Mouse (Mus musculus): ENCODE results near the gene Lama5. TPM values are rescaled to one million over a fixed set of nuclear protein-coding genes. Genes with fewer than 3 reads are reported as not detected.
A peak's percentile ranks its signal among the peaks of the same experiment; 100 is the strongest.

Gene Lama5
- polyA plus RNA-seq, 1 experiment from 2014 or later = 2.6 TPM

DNA sequence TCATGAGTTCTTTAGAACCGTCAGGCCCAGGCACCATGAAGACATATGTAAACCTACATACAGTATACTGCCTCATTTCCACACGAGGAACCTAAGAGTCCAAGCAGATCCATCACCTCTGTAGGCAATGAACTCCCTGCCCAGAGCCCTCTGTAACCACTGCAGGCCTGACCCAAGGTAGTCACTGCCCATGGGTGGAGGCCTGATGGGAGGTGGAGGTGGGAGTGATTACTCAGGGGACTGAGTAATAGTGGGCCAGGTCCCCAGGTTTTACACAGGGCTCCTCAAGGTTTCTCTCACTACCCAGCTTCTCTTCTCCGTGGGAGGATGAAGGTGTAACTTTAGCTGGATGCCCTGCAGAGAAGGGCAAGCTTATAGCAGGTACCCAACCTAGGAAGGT lies 3.5 kb upstream of the Lama5 start:
- H3K9me3 ChIP-seq (replicated peaks; ENCODE audit: control insufficient read depth, low read length, poor library complexity, severe bottlenecking) = no peaks in the 10 kb centered on the region
- no peak overlapping the region for H3K9ac ChIP-seq (ENCODE audit: low read depth, low read length)
- no peak overlapping the region for H3K4me3 ChIP-seq (ENCODE audit: low read depth, low read length)
- no peaks in the 10 kb centered on the region for H3K36me3 ChIP-seq (ENCODE audit: control insufficient read depth, insufficient read depth, low read length)
- no peak overlapping the region for H3K27ac ChIP-seq (ENCODE audit: low read length)
- H3K4me2 ChIP-seq (ENCODE audit: low read length) = no peak overlapping the region
- ATAC-seq = no peak
- peaks cover 27% of the 10 kb centered on the region for H3K27me3 ChIP-seq (ENCODE audit: control insufficient read depth, insufficient read depth, low read depth, low read length)
- WGBS = 75% methylated on average over 3 of the region's 3 CpGs
- H3K4me1 ChIP-seq (ENCODE audit: control insufficient read depth, insufficient read depth, low read length) = peaks cover 18% of the 10 kb centered on the region

DNA sequence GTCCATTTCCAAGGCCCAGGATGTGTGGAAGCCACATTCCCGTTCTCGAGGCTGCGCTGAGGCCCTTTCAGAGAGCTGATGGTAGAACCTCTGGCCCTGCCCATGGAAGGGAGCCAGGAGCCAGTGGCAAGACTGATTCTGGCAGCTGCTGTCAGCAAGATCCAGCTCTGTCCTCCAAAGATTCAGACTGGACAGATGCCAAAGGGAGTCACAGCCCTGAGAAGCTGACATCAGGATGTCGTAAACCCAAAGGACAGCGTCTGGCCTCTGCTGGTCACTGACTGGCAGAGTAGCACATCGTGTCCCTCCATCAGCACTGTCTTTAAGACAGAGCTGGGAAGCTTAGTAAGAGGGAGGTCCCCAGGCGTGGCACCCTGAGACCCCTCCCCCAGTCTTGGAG lies 2.9 kb upstream of the Lama5 start:
- no peak overlapping the region for H3K4me3 ChIP-seq (ENCODE audit: low read depth, low read length)
- H3K9me3 ChIP-seq (replicated peaks; ENCODE audit: control insufficient read depth, low read length, poor library complexity, severe bottlenecking) = no peaks in the 10 kb centered on the region
- no peak overlapping the region for H3K4me2 ChIP-seq (ENCODE audit: low read length)
- no peak for ATAC-seq
- 79% methylated on average over 7 of the region's 7 CpGs for WGBS
- H3K9ac ChIP-seq (ENCODE audit: low read depth, low read length) = no peak overlapping the region
- H3K36me3 ChIP-seq (ENCODE audit: control insufficient read depth, insufficient read depth, low read length) = no peaks in the 10 kb centered on the region
- no peak overlapping the region for H3K27ac ChIP-seq (ENCODE audit: low read length)
- H3K27me3 ChIP-seq (ENCODE audit: control insufficient read depth, insufficient read depth, low read depth, low read length) = peaks cover 27% of the 10 kb centered on the region
- H3K4me1 ChIP-seq (ENCODE audit: control insufficient read depth, insufficient read depth, low read length) = peaks cover 18% of the 10 kb centered on the region

DNA sequence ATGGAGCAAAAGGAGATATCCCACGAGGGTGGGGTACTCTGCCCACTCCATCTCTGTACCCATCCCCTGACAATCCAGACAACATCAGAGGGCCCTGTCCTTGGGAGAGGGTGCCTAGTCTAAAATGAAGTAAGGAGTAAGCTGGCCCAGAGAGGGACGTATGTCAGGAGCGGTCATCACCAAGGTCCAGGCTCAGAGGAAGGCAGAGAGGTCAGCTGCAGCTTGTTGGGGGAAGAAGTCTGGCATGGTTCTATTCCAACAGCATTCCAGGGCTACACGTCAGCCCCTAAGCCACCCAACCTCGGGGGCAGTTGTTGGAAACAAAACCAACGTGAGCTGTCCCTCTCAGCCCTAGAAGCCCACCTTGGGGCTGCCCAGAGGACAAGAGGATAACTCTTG lies 2.4 kb upstream of the Lama5 start:
- Histone ChIP-seq H3K9ac (ENCODE audit: low read depth, low read length) (no peak overlapping the region), H3K4me2 (ENCODE audit: low read length) (no peak overlapping the region), H3K9me3 (replicated peaks; ENCODE audit: control insufficient read depth, low read length, poor library complexity, severe bottlenecking) (no peaks in the 10 kb centered on the region), H3K4me1 (ENCODE audit: control insufficient read depth, insufficient read depth, low read length) (peaks cover 18% of the 10 kb centered on the region), H3K27ac (ENCODE audit: low read length) (no peak overlapping the region), H3K36me3 (ENCODE audit: control insufficient read depth, insufficient read depth, low read length) (no peaks in the 10 kb centered on the region), H3K4me3 (ENCODE audit: low read depth, low read length) (no peak overlapping the region), H3K27me3 (ENCODE audit: control insufficient read depth, insufficient read depth, low read depth, low read length) (peaks cover 27% of the 10 kb centered on the region)
- 52% methylated on average over 6 of the region's 6 CpGs for WGBS
- 0 out of 2 replicates have a peak, but pooled peaks have one; percentile 12 for ATAC-seq

DNA sequence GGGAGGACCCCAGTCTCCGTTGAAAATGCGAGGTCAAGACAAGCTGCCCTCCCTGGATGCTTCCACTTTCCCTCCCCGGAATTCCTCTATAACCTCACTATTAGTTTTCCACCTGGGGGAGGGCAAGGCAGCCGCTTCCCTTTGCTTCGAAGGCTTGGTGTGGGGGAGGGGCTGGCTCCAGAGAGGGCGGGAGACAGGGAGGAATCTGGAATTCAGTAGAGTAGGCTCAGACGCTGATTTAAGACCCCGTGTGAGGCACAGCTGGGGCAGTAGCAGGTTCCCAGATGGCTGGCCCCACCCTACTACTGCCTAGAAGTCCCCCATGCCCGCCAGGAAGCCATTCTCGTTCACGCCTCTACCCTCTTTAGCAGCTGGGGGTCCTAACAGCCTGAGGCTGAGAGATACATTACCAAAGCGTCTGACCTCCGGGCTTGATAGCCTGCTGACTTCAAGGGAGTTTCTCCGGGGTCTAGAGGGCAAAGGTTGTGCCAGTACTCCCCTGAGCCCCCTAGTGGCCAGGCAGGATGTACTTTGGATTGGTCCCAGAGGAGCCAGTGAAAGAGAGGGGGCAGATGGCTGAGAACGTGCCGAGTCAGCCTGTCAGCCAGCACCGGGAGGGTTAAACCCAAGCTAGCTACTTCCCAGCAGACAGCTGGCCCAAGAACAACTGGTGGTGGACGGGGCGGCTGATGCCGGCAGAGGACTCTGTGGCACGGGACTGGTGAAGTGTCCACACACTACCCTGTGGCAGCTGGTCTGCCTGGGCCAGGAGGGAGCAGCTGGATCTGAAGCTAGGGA lies 1.8 kb upstream of the Lama5 start:
- 0 out of 2 replicates have a peak, but pooled peaks have one; percentile 7 for ATAC-seq
- H3K27ac ChIP-seq (ENCODE audit: low read length) = no peak overlapping the region
- WGBS = under 1% methylated on average over 21 of the region's 21 CpGs
- peaks cover 31% of the 10 kb centered on the region for H3K27me3 ChIP-seq (ENCODE audit: control insufficient read depth, insufficient read depth, low read depth, low read length)
- H3K4me1 ChIP-seq (ENCODE audit: control insufficient read depth, insufficient read depth, low read length) = peaks cover 18% of the 10 kb centered on the region
- H3K4me3 ChIP-seq (ENCODE audit: low read depth, low read length) = 0 out of 2 replicates have a peak overlapping the region, but pooled peaks have one; percentile 1
- H3K36me3 ChIP-seq (ENCODE audit: control insufficient read depth, insufficient read depth, low read length) = no peaks in the 10 kb centered on the region
- 0 out of 2 replicates have a peak overlapping the region, but pooled peaks have one; percentile 27 for H3K9ac ChIP-seq (ENCODE audit: low read depth, low read length)
- H3K9me3 ChIP-seq (replicated peaks; ENCODE audit: control insufficient read depth, low read length, poor library complexity, severe bottlenecking) = no peaks in the 10 kb centered on the region
- peak overlapping the region; percentile 7; the same call in 1 of the 2 replicates for H3K4me2 ChIP-seq (ENCODE audit: low read length)

DNA sequence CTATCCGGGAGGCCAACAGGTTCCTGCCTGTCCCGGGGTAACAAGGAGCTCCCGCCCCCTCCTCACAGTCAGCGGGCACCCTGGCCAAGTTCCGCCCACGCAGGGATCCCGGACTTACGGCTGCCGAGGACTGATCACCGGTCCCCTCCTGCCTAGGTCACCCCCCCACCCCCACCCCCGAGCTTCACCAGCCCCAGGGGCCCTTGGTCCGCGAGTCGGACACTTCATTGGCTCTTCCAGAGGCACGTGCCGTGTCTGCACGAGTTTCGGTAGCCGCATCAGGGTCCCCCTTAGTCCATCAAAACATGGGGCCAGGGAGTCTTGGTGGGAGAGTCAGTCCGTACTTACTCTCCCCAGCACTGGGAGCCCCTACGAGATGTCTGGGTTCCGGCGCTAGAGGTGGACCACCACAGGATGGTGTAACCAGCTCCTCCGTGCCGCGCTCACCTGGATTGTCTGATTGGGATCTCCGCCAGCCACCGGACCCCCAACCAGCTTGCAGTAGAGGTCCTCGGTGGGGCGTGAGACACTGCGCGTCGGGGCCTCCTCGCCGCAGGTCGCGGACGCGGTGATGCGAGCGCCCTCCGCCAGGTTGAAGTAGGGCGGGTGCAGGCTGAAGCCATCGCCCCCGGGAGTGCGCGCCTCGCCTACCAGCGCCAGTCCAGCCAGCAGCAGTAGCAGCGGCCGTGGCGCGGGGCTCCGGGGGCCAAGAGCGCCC lies 456 bp downstream of the Lama5 start:
- Histone ChIP-seq H3K27ac (ENCODE audit: low read length) (no peak overlapping the region), H3K27me3 (ENCODE audit: control insufficient read depth, insufficient read depth, low read depth, low read length) (peaks cover 31% of the 10 kb centered on the region), H3K9ac (ENCODE audit: low read depth, low read length) (peak overlapping the region; percentile 56), H3K9me3 (replicated peaks; ENCODE audit: control insufficient read depth, low read length, poor library complexity, severe bottlenecking) (no peaks in the 10 kb centered on the region), H3K4me3 (ENCODE audit: low read depth, low read length) (peak overlapping the region; percentile 57), H3K4me2 (ENCODE audit: low read length) (peak overlapping the region; percentile 90), H3K36me3 (ENCODE audit: control insufficient read depth, insufficient read depth, low read length) (no peaks in the 10 kb centered on the region), H3K4me1 (ENCODE audit: control insufficient read depth, insufficient read depth, low read length) (peaks cover 21% of the 10 kb centered on the region)
- WGBS = under 1% methylated on average over 53 of the region's 55 CpGs
- peak; percentile 52 for ATAC-seq

DNA sequence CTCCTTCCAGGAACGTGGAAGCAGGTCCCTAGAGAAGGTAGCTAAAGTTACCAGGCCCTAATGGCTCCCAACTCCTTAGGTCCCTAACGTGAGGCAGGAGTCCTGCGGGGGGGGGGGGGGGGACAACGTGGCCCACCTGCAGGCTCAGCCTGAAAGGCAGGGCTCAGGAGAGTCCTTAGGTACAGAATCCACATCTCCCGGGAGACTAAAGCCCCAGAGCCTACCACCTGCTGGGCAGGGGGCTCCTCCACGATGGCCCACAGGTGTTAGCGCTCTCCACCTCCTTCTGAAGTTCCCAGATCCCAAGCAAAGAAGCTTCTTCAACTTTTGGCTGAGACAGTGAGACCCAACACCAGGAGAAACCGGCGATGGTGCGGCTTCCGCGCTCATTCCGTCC lies 1.0 kb downstream of the Lama5 start:
- H3K4me1 ChIP-seq (ENCODE audit: control insufficient read depth, insufficient read depth, low read length) = peaks cover 21% of the 10 kb centered on the region
- H3K27me3 ChIP-seq (ENCODE audit: control insufficient read depth, insufficient read depth, low read depth, low read length) = peaks cover 31% of the 10 kb centered on the region
- H3K36me3 ChIP-seq (ENCODE audit: control insufficient read depth, insufficient read depth, low read length) = no peaks in the 10 kb centered on the region
- no peak for ATAC-seq
- WGBS = 4% methylated on average over 13 of the region's 13 CpGs
- peak overlapping the region; percentile 57 for H3K4me3 ChIP-seq (ENCODE audit: low read depth, low read length)
- H3K27ac ChIP-seq (ENCODE audit: low read length) = no peak overlapping the region
- H3K4me2 ChIP-seq (ENCODE audit: low read length) = peak overlapping the region; percentile 90
- H3K9ac ChIP-seq (ENCODE audit: low read depth, low read length) = no peak overlapping the region; the same call in 1 of the 2 replicates
- no peaks in the 10 kb centered on the region for H3K9me3 ChIP-seq (replicated peaks; ENCODE audit: control insufficient read depth, low read length, poor library complexity, severe bottlenecking)

DNA sequence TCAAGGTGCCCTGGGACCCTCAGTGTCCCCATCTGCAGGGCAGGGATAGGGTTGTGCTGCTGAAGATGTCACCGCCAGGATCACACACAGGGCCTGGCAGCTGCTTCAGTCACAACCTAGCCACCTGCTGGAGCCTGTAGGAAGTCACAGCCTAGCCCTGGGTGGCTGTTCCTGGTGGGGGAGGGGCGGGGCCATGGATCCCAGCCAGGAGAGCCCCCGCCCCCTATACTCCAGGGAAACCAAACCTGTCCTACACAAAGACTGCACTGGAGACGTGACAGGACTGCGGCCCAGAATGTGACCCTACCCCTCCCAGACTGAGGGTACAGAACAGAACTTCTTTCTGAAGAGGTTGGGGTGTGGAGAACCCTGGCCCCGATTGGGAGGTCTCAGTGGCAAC lies 3.4 kb downstream of the Lama5 start:
- no peak overlapping the region for H3K9ac ChIP-seq (ENCODE audit: low read depth, low read length)
- no peak for ATAC-seq

DNA sequence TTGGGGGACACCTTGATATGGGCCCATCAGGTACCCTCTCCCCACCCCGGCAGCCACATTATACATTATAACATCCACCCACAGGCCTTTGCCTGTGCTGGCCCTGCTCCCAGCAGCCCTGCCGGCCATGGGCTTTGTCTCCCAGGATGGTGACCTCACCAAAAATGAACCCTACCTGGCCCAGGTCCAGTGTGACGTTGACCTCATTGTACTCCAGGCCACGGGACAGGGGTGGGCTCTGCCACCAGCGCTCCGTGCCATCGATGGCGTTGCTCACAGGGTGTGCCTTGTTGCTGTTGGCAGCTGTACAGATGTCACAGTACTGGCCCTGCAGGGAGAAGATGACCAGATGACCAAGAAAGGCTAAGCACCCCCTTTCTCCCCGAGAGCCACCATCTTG lies 4.6 kb downstream of the Lama5 start:
- Histone ChIP-seq H3K9ac (ENCODE audit: low read depth, low read length) (no peak overlapping the region), H3K9me3 (replicated peaks; ENCODE audit: control insufficient read depth, low read length, poor library complexity, severe bottlenecking) (no peaks in the 10 kb centered on the region), H3K36me3 (ENCODE audit: control insufficient read depth, insufficient read depth, low read length) (no peaks in the 10 kb centered on the region), H3K27ac (ENCODE audit: low read length) (no peak overlapping the region), H3K27me3 (ENCODE audit: control insufficient read depth, insufficient read depth, low read depth, low read length) (peaks cover 18% of the 10 kb centered on the region), H3K4me2 (ENCODE audit: low read length) (no peak overlapping the region), H3K4me1 (ENCODE audit: control insufficient read depth, insufficient read depth, low read length) (peaks cover 14% of the 10 kb centered on the region; the same call in 1 of the 2 replicates), H3K4me3 (ENCODE audit: low read depth, low read length) (no peak overlapping the region)
- 97% methylated on average over 9 of the region's 9 CpGs for WGBS
- no peak for ATAC-seq

More for the DNA sequence above, 3.4 kb downstream of the Lama5 start:
- peaks cover 27% of the 10 kb centered on the region for H3K27me3 ChIP-seq (ENCODE audit: control insufficient read depth, insufficient read depth, low read depth, low read length)
- H3K4me3 ChIP-seq (ENCODE audit: low read depth, low read length) = no peak overlapping the region
- H3K36me3 ChIP-seq (ENCODE audit: control insufficient read depth, insufficient read depth, low read length) = no peaks in the 10 kb centered on the region
- 18% methylated on average over 6 of the region's 6 CpGs for WGBS
- H3K27ac ChIP-seq (ENCODE audit: low read length) = no peak overlapping the region
- peaks cover 19% of the 10 kb centered on the region for H3K4me1 ChIP-seq (ENCODE audit: control insufficient read depth, insufficient read depth, low read length)
- no peak overlapping the region for H3K4me2 ChIP-seq (ENCODE audit: low read length)
- H3K9me3 ChIP-seq (replicated peaks; ENCODE audit: control insufficient read depth, low read length, poor library complexity, severe bottlenecking) = no peaks in the 10 kb centered on the region

DNA sequence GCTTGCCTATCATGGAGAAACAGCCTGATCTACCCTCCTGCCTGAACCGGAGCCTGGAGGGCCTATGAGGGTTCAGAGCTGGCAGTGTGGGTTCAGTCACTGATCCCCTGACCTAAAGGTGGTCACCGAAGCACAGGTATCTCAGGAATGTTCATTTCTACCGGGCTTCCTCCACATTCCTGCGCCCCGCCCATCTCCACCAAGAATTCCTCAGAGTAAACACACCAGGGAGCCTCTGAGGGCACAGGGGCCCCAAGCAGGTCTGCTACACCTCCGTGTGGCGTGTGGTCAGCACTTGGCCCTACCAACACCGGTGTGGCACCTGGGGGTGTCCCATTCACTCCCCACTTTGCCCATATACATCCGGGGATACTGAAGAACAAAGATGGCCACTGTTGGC lies 5.5 kb downstream of the Lama5 start:
- Histone ChIP-seq H3K4me1 (ENCODE audit: control insufficient read depth, insufficient read depth, low read length) (peaks cover 9% of the 10 kb centered on the region; the same call in 1 of the 2 replicates), H3K27ac (ENCODE audit: low read length) (no peak overlapping the region), H3K36me3 (ENCODE audit: control insufficient read depth, insufficient read depth, low read length) (no peaks in the 10 kb centered on the region), H3K9me3 (replicated peaks; ENCODE audit: control insufficient read depth, low read length, poor library complexity, severe bottlenecking) (no peaks in the 10 kb centered on the region), H3K4me3 (ENCODE audit: low read depth, low read length) (no peak overlapping the region), H3K27me3 (ENCODE audit: control insufficient read depth, insufficient read depth, low read depth, low read length) (peaks cover 13% of the 10 kb centered on the region), H3K4me2 (ENCODE audit: low read length) (no peak overlapping the region), H3K9ac (ENCODE audit: low read depth, low read length) (no peak overlapping the region)
- WGBS = 82% methylated on average over 9 of the region's 9 CpGs
- ATAC-seq = no peak
